Mouse (Mus musculus) liver, adult 2 months (tissue): ENCODE results near the gene A230072I06Rik.

ENCODE experiments used
- CTCF ChIP-seq: fragments of 200-500 bp; IDR thresholded peaks from 2 replicates; pipeline ENCODE4 v1.5.1; 2011; ENCODE audit warnings: low read depth, low read length, control low read depth
- POLR2A ChIP-seq: fragments of 200-500 bp; IDR thresholded peaks from 2 replicates; pipeline ENCODE4 v1.6.1; 2011; ENCODE audit warnings: low read length, control low read depth; ENCODE audit not compliant: insufficient read depth; ENCODE audit errors: extremely low read depth

DNA sequence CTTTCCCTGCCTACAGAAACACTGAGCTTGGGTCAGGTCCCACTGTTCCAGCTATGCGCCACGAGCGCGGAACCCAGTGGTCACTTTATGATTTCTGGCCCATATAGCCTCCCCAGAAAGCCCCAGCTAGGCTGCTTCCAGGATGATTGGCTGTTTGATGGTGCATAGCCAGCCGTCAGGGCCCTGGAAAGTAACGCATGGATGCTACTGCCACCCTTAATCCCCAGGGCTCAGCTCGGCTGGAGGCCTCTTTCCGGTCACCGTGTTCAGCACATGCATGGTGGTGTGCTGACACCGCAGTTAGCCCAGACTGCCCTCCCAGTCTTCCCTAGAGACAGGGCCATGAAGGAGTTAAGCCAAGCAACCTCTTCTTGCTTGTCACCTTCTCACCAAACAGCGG is 35.6 kb downstream of the A230072I06Rik start:
- no peak for TF ChIP-seq CTCF
- no peak for TF ChIP-seq POLR2A
